Mouse (Mus musculus): ENCODE measurements around the gene Spib.

Spib gene

DNA sequence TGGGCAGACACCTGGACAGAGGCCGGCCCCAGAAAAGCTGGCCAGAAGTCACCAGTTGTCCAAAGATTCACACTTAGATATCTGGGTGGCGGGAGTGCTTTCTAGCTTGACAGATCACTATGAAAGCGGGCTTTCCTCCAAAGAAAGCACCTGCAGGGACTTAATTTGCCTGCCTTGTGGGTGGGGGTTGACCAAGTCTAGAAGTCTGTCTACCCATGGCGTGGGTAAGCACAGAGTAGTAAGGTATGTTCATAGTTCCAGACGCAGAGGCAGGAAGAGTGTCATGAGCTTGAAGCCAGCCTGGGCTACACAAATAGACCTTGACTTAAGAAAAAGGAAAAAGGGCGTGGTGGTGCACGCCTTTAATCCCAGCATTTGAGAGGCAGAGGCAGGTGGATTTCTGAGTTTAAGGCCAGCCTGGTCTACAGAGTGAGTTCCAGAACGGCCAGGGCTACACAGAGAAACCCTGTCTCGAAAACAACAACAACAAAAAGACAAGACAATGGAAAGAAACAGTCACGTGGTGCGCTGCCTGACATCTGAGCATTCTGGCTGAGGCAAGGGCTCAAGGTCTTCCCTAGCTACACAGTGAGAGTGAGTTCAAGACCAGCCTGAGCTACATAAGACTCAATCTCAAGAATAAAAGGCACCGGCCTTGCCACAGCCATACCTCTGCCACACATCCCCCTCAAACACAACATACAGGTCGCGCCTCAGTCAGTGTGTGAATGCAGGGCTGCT lies 5.3 kb downstream of the Spib start:
- DNase-seq (ENCODE audit: low read depth, low spot score): no peak

GRCm38 (mm10) chr7:44525126-44525832 lies 6.6 kb downstream of the Spib start:
- DNase-seq (ENCODE audit: low read depth, low spot score): no peak

DNA sequence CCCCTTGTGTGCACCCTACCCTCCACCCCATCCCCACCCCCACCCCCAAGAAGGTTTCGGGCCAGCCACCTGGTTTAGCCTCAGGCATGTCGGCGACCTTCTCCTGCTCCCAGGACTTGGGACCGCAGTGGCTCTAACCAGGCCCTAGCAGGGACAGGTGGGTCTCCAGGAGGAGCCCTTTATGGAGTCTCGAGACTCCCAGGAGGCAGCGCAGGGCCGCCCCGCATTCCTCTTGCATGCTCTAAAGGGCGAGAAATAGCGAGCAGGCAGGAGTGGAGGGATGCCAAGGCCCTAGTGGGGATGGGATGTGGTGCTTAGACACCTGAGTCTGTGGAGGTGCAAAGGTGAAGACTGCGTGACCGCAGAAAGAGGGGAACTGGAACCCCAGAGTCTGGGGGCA lies 7.4 kb downstream of the Spib start, which contains the start of gene Mybpc2:
TSS of gene Mybpc2 (minus strand) at position 155 of the 400 bp plus-strand sequence.
- no peak for DNase-seq (ENCODE audit: low read depth, low spot score)

GRCm38 (mm10) chr7:44523056-44523455 lies 8.8 kb downstream of the Spib start:
- no peak for DNase-seq (ENCODE audit: low read depth, low spot score)

DNA sequence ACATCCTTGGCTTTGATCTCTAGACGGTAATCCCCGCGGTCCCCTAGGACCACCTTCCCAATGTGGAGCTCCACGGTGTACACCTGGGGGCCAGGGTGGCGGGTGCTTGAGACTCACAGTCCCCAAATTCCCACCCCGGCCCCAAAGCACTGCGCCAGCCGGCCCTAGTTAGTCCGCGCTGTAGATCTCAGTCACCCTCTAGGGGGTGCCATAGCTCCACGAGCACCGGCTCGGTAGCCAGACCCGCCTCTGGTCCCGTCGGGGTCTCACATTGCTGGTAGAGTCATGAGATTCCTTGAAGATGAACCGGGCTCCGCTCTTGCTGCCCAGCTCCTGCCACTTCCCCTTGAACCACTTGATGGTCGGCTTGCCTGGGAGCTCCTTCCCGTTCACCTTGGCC lies 10.2 kb downstream of the Spib start:
- peak; percentile 46 for DNase-seq (ENCODE audit: low read depth, low spot score)

- no peak for DNase-seq (ENCODE audit: low read depth, low spot score)
These were observed 10.9 kb downstream of the Spib start for GRCm38 (mm10) chr7:44520990-44521389.

GRCm38 (mm10) chr7:44519240-44519913 lies 12.5 kb downstream of the Spib start:
- no peak for DNase-seq (ENCODE audit: low read depth, low spot score)

GRCm38 (mm10) chr7:44507491-44507890 lies 24.4 kb downstream of the Spib start:
- DNase-seq (ENCODE audit: low read depth, low spot score): no peak

DNA sequence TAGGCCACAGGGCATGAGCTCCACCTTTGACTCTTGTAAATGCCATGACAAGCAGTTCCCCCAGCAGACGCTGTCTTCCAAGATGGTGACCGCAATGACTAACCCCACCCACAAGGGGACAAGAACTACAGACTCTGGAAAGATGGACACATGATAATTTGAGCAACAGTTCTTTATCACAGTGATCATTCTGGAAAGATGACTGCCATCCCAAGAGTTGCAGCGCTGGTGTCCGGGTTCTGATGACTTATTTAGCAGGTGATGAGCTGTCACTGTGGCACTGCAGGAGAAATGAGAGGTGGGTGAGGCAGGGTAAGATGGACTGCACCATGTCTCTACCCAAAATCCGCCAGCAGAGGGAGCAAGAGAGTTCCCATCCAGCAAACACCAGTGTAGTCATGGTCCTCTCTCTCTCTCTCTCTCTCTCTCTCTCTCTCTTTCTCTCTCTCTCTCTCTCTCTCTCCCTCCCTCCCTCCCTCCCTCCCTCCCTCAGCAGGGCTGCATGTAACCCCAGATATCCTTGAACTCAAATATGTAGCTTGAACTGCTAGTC lies 30.2 kb downstream of the Spib start:
- peak; percentile 77 for DNase-seq (ENCODE audit: low read depth, low spot score)

DNA sequence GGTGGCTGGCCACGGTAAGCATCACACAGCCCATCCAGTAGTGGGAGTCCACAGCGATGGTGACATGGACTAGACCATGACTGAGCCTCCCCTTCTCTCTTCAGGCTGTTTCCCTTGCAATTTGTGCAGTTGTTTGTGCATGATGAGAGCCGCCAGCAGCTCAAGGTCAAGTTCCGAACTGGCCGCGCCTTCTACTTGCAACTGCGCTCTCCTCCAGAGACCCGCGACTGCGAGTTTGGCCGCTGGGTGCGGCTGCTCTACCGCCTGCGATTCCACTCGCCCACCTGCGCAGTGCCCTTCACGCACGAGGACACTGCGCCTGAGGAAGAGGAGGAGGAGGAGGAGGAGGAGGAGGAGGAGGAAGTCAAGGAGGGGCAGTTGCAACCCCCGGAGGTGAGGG lies 31.8 kb downstream of the Spib start:
- no peak for DNase-seq (ENCODE audit: low read depth, low spot score)

DNA sequence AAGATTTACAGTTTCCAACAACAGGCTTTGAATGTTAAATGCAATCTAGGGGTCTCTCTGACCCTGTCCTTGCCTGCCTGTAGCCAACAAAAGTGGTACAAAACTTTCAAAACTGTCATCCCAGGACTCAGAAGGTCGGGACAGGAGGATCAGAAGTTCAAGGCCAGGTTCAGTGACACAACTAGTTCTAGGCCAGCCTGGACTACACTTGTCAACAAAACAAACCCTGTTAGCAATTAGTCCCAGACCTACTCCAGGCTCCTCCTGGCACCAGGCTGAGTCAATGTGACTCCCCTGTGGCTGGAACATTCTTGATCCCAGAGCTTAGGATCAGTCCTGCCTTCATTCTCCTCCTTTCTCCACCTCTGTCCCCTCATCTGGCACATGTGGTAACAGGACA lies 32.9 kb downstream of the Spib start:
- no peak for DNase-seq (ENCODE audit: low read depth, low spot score)

GRCm38 (mm10) chr7:44497361-44498055 lies 34.4 kb downstream of the Spib start:
- peak; percentile 25 for DNase-seq (ENCODE audit: low read depth, low spot score)

- DNase-seq (ENCODE audit: low read depth, low spot score): no peak
These were observed 35.1 kb downstream of the Spib start for GRCm38 (mm10) chr7:44496771-44497109.

- peak; percentile 100 for DNase-seq (ENCODE audit: low read depth, low spot score)
These were observed 35.7 kb downstream of the Spib start, which contains the start of the genes Emc10 and Fam71e1 for GRCm38 (mm10) chr7:44495992-44496770. TSS of gene Emc10 (minus strand) at chr7:44496529. TSS of gene Fam71e1 (plus strand) at chr7:44496581.

DNA sequence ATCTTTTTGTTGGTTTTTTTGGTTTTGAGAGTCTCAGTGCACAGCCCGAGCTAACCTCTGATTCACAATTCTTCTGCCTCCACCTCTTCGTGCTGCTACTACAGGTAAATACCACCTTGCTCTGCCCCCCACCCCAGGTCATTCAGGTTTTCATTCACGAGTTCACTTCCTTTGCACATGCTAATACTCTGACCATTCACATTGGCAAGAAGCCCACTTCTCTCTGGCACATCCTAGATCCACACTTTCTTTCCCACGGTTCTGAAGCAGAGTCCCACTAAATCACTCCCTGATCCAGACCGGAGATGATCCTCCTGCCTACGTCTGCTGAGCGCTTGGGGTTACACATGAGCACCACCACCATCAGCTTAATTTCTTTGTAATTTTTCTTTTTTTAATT lies 36.8 kb downstream of the Spib start:
- DNase-seq (ENCODE audit: low read depth, low spot score): no peak

DNA sequence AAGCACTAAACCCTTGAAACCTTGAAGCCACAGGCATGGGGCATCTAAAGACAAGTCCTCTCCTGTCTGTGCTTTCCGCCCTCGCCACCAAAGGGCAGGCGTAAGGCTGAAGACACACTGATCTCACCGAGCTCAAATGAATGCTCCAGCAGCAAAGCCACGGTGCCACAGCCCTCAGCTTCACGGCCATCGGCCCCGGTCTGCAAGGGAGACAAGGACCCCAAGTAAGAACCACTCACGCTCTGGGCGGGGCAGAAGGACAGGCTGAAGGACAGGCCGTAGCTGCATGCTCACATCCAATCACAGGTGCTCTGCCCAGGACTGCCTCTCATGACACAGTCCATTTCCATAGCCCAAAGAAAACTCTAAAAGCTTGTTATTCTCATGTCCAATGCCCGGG lies 37.2 kb downstream of the Spib start:
- DNase-seq (ENCODE audit: low read depth, low spot score): no peak

- DNase-seq (ENCODE audit: low read depth, low spot score): no peak
These were observed 39.6 kb downstream of the Spib start for GRCm38 (mm10) chr7:44492166-44492826.

GRCm38 (mm10) chr7:44491391-44491790 lies 40.5 kb downstream of the Spib start:
- no peak for DNase-seq (ENCODE audit: low read depth, low spot score)

- no peak for DNase-seq (ENCODE audit: low read depth, low spot score)
These were observed 41.6 kb downstream of the Spib start for GRCm38 (mm10) chr7:44490281-44490680.

GRCm38 (mm10) chr7:44488545-44488944 lies 43.3 kb downstream of the Spib start:
- DNase-seq (ENCODE audit: low read depth, low spot score): no peak
